ENCODE assay signal across 8 mouse cellular contexts in the genomic region with DNA sequence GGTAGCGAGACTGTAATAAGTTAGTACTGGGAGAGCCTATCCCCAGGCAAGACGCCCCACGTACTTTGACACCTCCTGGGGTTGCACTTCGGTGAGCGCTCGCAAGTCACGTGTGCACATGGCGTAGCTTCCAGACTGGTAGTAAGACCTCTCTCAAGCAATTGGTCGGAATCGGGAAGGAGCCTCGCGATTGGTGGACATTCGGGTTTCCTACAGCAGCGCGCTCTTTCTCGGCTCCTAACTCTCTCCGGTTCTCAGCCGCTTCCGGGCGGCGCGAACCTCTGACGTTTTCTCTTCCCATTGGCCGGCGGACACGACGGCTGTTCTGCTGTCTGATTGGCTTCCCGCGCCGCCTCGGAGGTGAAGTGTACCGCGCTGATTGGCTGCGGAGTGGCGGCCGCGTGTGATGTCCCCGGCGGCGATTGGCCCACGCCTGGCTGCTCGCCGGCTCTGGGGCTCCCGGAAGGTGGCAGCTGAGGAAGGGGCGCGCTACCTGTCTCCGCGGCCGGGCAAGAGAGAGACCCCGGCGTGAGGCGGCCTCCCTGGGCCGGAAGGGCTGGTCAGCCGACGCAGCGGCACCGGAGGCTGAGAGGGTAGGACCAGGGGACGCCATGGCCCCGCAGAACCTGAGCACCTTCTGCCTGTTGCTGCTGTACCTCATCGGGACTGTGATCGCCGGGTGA. TPM values are rescaled to one million over a fixed set of nuclear protein-coding genes. Genes with fewer than 3 reads are reported as not detected.
DNase-seq lines count a peak whose midpoint lies in the region; ATAC-seq and TF ChIP-seq lines count a peak whose summit lies in the region.

Gene Tbccd1, minus strand, starts transcription at position 239 of the 683 bp plus-strand sequence.
Gene Dnajb11, plus strand, starts transcription at position 415 of the 683 bp plus-strand sequence.

- TF ChIP-seq CTCF in cortical plate, adult 2 months (IDR thresholded peaks at IDR 0.05; ENCODE audit: extremely low read depth, insufficient read depth, low read length) = no peak

- H3K4me1 ChIP-seq in cortical plate, adult 2 months (ENCODE audit: control insufficient read depth, insufficient read depth, low read length) = peaks cover 3% of the 10 kb centered on the region
- H3K4me1 ChIP-seq in megakaryocyte, embryonic 14.5 days = peaks cover 36% of the 10 kb centered on the region

- H3K27me3 ChIP-seq in megakaryocyte, embryonic 14.5 days (replicated peaks) = no peaks in the 10 kb centered on the region

- no peak within 1 kb of the TSS; the same call in 1 of the 2 replicates for H3K27ac ChIP-seq in cortical plate, adult 2 months (ENCODE audit: insufficient read depth, low read length)

- peaks cover 51% of the 10 kb centered on the region for H3K36me3 ChIP-seq in megakaryocyte, embryonic 14.5 days (replicated peaks; ENCODE audit: low read length)

- H3K9me3 ChIP-seq in megakaryocyte, embryonic 14.5 days = no peaks in the 10 kb centered on the region

- peak; percentile 95 for ATAC-seq in activated CD4-positive, CD25-positive, alpha-beta regulatory T cell, adult 4 months

- DNase-seq in gastrocnemius, adult 8-10 months (ENCODE audit: low spot score in 2 of 2) = peak; percentile 97 to 98
- DNase-seq in hindlimb bud, embryonic 11.5 days (ENCODE audit: extremely low spot score, low read depth, low spot score) = peak; percentile 97
- peak; percentile 96 to 99 for DNase-seq in left cerebral cortex, adult 8-10 months (ENCODE audit: low spot score in 2 of 2)
- peak; percentile 100 for DNase-seq in right cerebral cortex, postnatal 10 days (ENCODE audit: low spot score in 2 of 2)
- peak; percentile 96 for DNase-seq in urinary bladder, postnatal 25 days (ENCODE audit: low spot score)

- peak within 1 kb of the TSS; percentile 41 for H3K4me3 ChIP-seq in cortical plate, adult 2 months (ENCODE audit: insufficient read depth, low read length)
- peak within 1 kb of the TSS; percentile 100 for H3K4me3 ChIP-seq in megakaryocyte, embryonic 14.5 days (replicated peaks)

- peak; percentile 73 for TF ChIP-seq POLR2A in cortical plate, adult 2 months (IDR thresholded peaks at IDR 0.05; ENCODE audit: extremely low read depth, insufficient read depth, low read length)

RNA-seq across cellular contexts. Expression of gene Tbccd1, which starts in this region (rescaled TPM):
- 10 to 100 TPM; 16.5 to 18.6 TPM for polyA plus RNA-seq in activated CD4-positive, CD25-positive, alpha-beta regulatory T cell, adult 4 months (2017; shearing (Covaris generic))
- 17.4 and 17.7 TPM in 2 replicates for polyA plus RNA-seq in cortical plate, adult 2 months (2012; rRNA removed)
- 1 to 10 TPM; 7.3 to 8.4 (median 7.9) TPM for total RNA-seq in gastrocnemius, adult 8-10 months (2022)
- 10 to 100 TPM; 14.1 to 16.4 (median 14.6) TPM for total RNA-seq in left cerebral cortex, adult 8-10 months (2022)
- 2.5 and 2.9 TPM in 2 replicates for polyA plus RNA-seq in megakaryocyte, embryonic 14.5 days (2012; ENCODE audit: insufficient read depth, low replicate concordance)

RNA-seq across cellular contexts. Expression of gene Dnajb11, which starts in this region (rescaled TPM):
- 10 to 100 TPM; 52.9 to 66.2 TPM for polyA plus RNA-seq in activated CD4-positive, CD25-positive, alpha-beta regulatory T cell, adult 4 months (2017; shearing (Covaris generic))
- 40.3 and 41.8 TPM in 2 replicates for polyA plus RNA-seq in cortical plate, adult 2 months (2012; rRNA removed)
- 10 to 100 TPM; 35.9 to 41.6 (median 37.0) TPM for total RNA-seq in gastrocnemius, adult 8-10 months (2022)
- 10 to 100 TPM; 46.6 to 55.6 (median 51.9) TPM for total RNA-seq in left cerebral cortex, adult 8-10 months (2022)
- polyA plus RNA-seq in megakaryocyte, embryonic 14.5 days (2012; ENCODE audit: insufficient read depth, low replicate concordance) = 17.7 and 65.6 TPM in 2 replicates
